Mouse (Mus musculus): ENCODE data around the gene Camk2d. TPM values are rescaled to one million over a fixed set of nuclear protein-coding genes. Genes with fewer than 3 reads are reported as not detected.

Gene Camk2d
- polyA plus RNA-seq, 1 experiment: 25.3 TPM

DNA sequence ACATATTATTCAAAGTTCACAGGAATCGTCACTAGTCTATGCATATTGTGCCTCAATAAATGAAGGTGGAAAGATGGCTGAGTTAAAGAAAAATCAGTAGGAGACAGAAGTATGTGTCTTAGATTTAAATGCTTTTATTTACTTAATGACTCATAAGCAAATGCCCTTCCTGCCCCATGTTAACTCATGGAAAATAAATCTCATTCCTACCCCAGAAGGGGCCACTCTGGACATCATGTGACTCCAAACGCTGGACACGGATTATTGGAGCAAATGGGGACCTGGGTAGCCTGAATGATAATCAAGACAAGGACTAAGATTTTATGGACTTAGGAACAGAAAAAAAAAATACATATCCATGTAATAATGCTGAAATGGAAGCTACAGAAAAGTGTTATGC is 151.5 kb downstream of the Camk2d start:
- no peak overlapping the region for H3K4me3 ChIP-seq (replicated peaks; ENCODE audit: control insufficient read depth, low read depth, low read length)
- no peak overlapping the region for H3K27ac ChIP-seq (ENCODE audit: control insufficient read depth, insufficient read depth, low read depth, low read length, poor library complexity)
- TF ChIP-seq CTCF (IDR thresholded peaks at IDR 0.05; ENCODE audit: control insufficient read depth, insufficient read depth, low read length) (no peak), POLR2A (IDR thresholded peaks at IDR 0.05; ENCODE audit: borderline replicate concordance, control insufficient read depth, low read depth, low read length) (no peak)
- H3K4me1 ChIP-seq (ENCODE audit: control insufficient read depth, insufficient read depth, low read length): peaks cover 3% of the 10 kb centered on the region
- WGBS: 85% methylated on average over 3 of the region's 3 CpGs

DNA sequence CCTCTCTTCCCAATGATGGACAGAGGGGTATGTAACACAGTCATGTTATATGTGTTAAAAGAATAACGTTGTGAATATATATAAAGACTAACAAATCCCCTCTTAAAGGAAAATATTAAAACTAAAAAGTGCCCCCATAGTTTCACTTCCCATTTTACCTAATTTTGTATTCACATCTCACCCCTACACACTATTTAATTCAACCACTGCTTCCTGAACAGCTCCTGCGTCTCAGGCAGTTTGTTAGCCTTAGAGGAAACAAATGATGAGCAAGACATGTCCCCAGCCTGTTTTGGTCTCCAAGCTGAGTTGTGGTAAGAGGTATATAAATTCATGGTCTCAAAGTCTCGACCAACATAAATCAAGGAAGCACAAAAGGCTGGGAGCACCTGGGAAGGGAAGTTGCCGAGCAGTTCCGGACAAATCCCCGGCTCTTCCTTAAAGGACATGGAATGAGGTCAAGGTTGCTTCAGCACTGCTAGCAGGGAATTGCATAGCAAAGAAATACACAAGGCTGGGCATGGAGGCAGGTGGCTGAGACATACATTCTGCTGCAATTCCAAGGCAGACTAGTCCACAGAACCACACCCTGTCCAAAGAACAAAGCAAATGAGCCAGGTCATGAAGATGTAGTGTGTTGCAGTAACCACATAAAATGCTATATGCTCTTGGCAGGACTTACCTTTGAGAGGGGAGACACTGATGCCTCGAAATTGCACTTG is 155.4 kb downstream of the Camk2d start:
- 5% methylated on average over 7 of the region's 7 CpGs for WGBS
- TF ChIP-seq POLR2A (IDR thresholded peaks at IDR 0.05; ENCODE audit: borderline replicate concordance, control insufficient read depth, low read depth, low read length) (no peak), CTCF (IDR thresholded peaks at IDR 0.05; ENCODE audit: control insufficient read depth, insufficient read depth, low read length) (no peak)
- Histone ChIP-seq H3K4me3 (replicated peaks; ENCODE audit: control insufficient read depth, low read depth, low read length) (no peak overlapping the region), H3K4me1 (ENCODE audit: control insufficient read depth, insufficient read depth, low read length) (peaks cover 5% of the 10 kb centered on the region), H3K27ac (ENCODE audit: control insufficient read depth, insufficient read depth, low read depth, low read length, poor library complexity) (peak overlapping the region; percentile 42)

DNA sequence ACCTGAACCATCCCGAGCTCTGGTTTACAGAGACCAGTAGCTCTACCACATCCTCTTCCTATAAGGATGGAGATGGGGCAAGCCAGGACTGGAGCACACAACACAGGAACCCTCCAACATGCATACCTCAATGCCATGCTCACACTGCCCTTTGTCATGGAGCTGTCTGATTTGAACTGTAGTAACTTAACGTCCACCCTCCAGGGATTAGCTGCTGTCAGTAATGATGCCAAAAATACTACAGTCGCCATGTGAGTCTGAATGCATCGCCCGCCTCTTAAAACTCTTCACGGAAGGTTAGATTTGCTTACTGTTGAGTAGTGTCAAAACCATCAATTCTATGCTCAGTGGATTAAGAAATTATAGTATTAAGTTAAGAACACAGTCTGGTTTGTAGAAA is 156.9 kb downstream of the Camk2d start:
- H3K4me1 ChIP-seq (ENCODE audit: control insufficient read depth, insufficient read depth, low read length): peaks cover 5% of the 10 kb centered on the region
- TF ChIP-seq CTCF (IDR thresholded peaks at IDR 0.05; ENCODE audit: control insufficient read depth, insufficient read depth, low read length): no peak
- no peak for TF ChIP-seq POLR2A (IDR thresholded peaks at IDR 0.05; ENCODE audit: borderline replicate concordance, control insufficient read depth, low read depth, low read length)
- 66% methylated on average over 6 of the region's 6 CpGs for WGBS
- H3K27ac ChIP-seq (ENCODE audit: control insufficient read depth, insufficient read depth, low read depth, low read length, poor library complexity): no peak overlapping the region
- H3K4me3 ChIP-seq (replicated peaks; ENCODE audit: control insufficient read depth, low read depth, low read length): no peak overlapping the region

DNA sequence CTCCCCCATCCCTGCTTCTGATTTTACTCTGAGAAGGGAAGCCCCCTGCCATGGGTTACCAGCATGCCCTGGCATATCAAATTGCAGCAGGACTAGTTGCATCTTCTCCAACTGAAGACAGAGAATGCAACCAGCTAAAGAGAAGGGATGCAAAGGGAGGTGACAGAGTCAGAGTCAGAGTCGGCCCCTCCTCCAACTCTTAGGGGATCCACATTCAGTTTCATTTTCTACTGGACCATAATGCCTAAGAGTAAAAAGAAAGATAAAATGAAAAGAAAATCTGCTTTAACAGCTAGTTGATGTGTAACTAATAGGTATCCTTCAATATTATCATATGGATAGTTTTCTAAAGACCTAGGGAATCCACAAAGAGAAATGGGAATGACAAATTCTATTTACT is 162.3 kb downstream of the Camk2d start:
- WGBS: 12% methylated on average over 1 of the region's 1 CpGs
- peaks cover 1% of the 10 kb centered on the region for H3K4me1 ChIP-seq (ENCODE audit: control insufficient read depth, insufficient read depth, low read length)
- no peak overlapping the region for H3K27ac ChIP-seq (ENCODE audit: control insufficient read depth, insufficient read depth, low read depth, low read length, poor library complexity)
- H3K4me3 ChIP-seq (replicated peaks; ENCODE audit: control insufficient read depth, low read depth, low read length): no peak overlapping the region
- TF ChIP-seq CTCF (IDR thresholded peaks at IDR 0.05; ENCODE audit: control insufficient read depth, insufficient read depth, low read length): no peak
- TF ChIP-seq POLR2A (IDR thresholded peaks at IDR 0.05; ENCODE audit: borderline replicate concordance, control insufficient read depth, low read depth, low read length): no peak

DNA sequence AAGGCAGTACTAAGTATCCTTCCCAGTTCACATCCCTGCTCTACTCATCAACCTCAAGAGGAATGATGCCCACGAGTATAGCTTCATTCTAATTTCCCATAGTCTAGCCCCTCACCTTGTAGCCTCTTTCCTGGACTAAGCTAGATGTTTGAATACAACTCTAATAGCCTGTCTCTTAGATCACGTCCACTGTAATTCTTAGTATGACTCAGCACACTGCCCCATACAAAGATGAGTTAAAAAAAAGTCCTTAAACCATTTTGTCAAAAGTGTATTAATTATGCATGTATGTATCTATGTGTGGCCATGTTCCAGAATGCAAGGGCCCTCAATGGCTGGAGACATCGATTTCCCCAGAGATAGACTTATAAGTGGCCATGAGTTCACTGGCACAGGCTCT is 164.5 kb downstream of the Camk2d start:
- TF ChIP-seq POLR2A (IDR thresholded peaks at IDR 0.05; ENCODE audit: borderline replicate concordance, control insufficient read depth, low read depth, low read length) (no peak), CTCF (IDR thresholded peaks at IDR 0.05; ENCODE audit: control insufficient read depth, insufficient read depth, low read length) (no peak)
- no peak overlapping the region for H3K27ac ChIP-seq (ENCODE audit: control insufficient read depth, insufficient read depth, low read depth, low read length, poor library complexity)
- WGBS: 73% methylated on average over 3 of the region's 3 CpGs
- peaks cover 1% of the 10 kb centered on the region for H3K4me1 ChIP-seq (ENCODE audit: control insufficient read depth, insufficient read depth, low read length)
- no peak overlapping the region for H3K4me3 ChIP-seq (replicated peaks; ENCODE audit: control insufficient read depth, low read depth, low read length)

DNA sequence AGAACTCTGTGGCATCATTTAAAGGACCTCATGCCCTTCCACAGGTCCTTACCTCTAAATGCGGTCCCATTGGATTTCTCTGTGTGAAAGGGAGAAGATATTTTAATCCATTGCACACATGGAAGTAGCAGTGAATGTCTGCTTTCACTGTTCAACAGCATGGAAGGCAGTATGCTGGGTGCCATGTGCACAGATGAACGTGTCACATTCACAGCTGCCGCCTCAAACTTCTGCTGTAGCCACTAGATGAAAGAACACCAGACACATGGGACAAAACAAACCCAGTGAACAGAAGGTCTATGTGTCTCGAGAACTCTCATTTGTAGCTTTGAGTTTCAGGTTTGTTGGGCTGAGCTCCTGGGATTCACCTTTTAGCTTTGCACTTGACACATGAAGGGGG is 168.6 kb downstream of the Camk2d start:
- TF ChIP-seq POLR2A (IDR thresholded peaks at IDR 0.05; ENCODE audit: borderline replicate concordance, control insufficient read depth, low read depth, low read length) (no peak), CTCF (IDR thresholded peaks at IDR 0.05; ENCODE audit: control insufficient read depth, insufficient read depth, low read length) (no peak)
- WGBS: 77% methylated on average over 4 of the region's 4 CpGs
- H3K27ac ChIP-seq (ENCODE audit: control insufficient read depth, insufficient read depth, low read depth, low read length, poor library complexity): no peak overlapping the region
- no peak overlapping the region for H3K4me3 ChIP-seq (replicated peaks; ENCODE audit: control insufficient read depth, low read depth, low read length)
- peaks cover 1% of the 10 kb centered on the region; the same call in 1 of the 2 replicates for H3K4me1 ChIP-seq (ENCODE audit: control insufficient read depth, insufficient read depth, low read length)

DNA sequence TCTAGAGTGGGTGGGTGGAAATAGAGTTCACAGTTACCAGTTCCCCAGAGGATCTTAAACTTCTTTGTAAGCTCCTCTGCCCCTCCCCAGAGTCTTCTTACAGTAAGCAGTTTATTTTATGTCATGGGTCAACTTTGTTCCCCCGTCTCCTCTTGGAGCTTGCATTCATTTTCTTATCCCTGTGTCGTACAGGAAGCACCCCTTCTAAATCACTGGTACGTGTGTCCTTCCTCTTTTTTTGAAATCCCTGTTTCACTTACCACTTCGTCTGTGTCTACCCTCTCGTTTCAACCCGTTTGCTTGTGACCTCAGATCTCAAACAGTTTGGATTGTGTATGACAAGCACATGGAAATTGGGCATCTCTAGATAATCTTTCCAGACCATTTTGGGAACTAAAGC is 174.0 kb downstream of the Camk2d start:
- Histone ChIP-seq H3K4me1 (ENCODE audit: control insufficient read depth, insufficient read depth, low read length) (no peaks in the 10 kb centered on the region), H3K4me3 (replicated peaks; ENCODE audit: control insufficient read depth, low read depth, low read length) (no peak overlapping the region), H3K27ac (ENCODE audit: control insufficient read depth, insufficient read depth, low read depth, low read length, poor library complexity) (no peak overlapping the region)
- WGBS: 6% methylated on average over 6 of the region's 6 CpGs
- no peak for TF ChIP-seq POLR2A (IDR thresholded peaks at IDR 0.05; ENCODE audit: borderline replicate concordance, control insufficient read depth, low read depth, low read length)
- no peak for TF ChIP-seq CTCF (IDR thresholded peaks at IDR 0.05; ENCODE audit: control insufficient read depth, insufficient read depth, low read length)

DNA sequence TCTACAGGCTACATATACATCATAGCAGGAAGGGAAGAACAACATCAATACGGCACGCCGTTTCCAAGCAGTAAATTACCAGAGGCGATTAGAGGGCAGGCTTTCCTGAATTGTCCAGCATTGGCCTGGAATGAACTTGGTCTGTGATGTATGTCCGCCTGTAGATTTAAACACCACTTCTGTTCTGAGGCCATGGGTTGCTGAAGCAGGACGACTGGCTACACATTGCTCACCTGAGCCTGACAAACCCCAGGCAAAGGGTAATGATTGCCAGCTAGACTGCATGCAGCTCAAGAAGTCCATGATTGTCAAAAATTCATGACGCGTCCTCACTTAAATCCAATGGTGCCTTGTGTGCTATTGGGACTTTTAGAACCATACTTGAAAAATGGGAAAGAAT is 174.9 kb downstream of the Camk2d start:
- WGBS: 84% methylated on average over 8 of the region's 8 CpGs
- Histone ChIP-seq H3K4me1 (ENCODE audit: control insufficient read depth, insufficient read depth, low read length) (no peaks in the 10 kb centered on the region), H3K4me3 (replicated peaks; ENCODE audit: control insufficient read depth, low read depth, low read length) (no peak overlapping the region), H3K27ac (ENCODE audit: control insufficient read depth, insufficient read depth, low read depth, low read length, poor library complexity) (no peak overlapping the region)
- TF ChIP-seq POLR2A (IDR thresholded peaks at IDR 0.05; ENCODE audit: borderline replicate concordance, control insufficient read depth, low read depth, low read length) (no peak), CTCF (IDR thresholded peaks at IDR 0.05; ENCODE audit: control insufficient read depth, insufficient read depth, low read length) (no peak)

DNA sequence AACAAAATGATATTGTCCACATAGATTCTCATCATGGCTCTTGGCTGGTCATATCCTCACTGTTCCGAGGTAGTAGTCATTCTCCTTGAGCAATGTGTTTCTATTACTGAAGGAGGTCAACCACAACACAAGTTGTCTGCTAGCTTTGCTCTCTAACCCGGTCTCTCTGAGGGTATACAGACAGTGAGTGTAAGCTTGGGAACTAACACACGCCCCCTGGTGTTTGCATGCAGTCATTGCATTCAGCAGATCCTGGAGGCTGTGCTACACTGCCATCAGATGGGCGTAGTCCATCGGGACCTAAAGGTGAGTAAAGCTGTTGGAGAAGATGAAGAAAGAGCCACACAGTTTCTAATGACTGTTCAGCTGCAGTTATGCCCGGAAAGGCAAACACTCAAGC is 175.4 kb downstream of the Camk2d start:
- peak; percentile 80 for TF ChIP-seq CTCF (IDR thresholded peaks at IDR 0.05; ENCODE audit: control insufficient read depth, insufficient read depth, low read length)
- TF ChIP-seq POLR2A (IDR thresholded peaks at IDR 0.05; ENCODE audit: borderline replicate concordance, control insufficient read depth, low read depth, low read length): no peak
- Histone ChIP-seq H3K4me1 (ENCODE audit: control insufficient read depth, insufficient read depth, low read length) (no peaks in the 10 kb centered on the region), H3K4me3 (replicated peaks; ENCODE audit: control insufficient read depth, low read depth, low read length) (no peak overlapping the region), H3K27ac (ENCODE audit: control insufficient read depth, insufficient read depth, low read depth, low read length, poor library complexity) (no peak overlapping the region)
- WGBS: 8% methylated on average over 6 of the region's 6 CpGs
